Mouse (Mus musculus) liver, embryonic 16.5 days (tissue): ENCODE data around the gene Depdc1b. TPM values are rescaled to one million over a fixed set of nuclear protein-coding genes. Genes with fewer than 3 reads are reported as not detected.

Source experiments
- ATAC-seq: fragments of 200-750 bp; cut with Nextera tagmentation; 2 replicates; pipeline ENCODE4 v1.8.0; 2017; ENCODE audit warnings: low read depth, mild to moderate bottlenecking, moderate number of reproducible peaks, moderate library complexity
- H3K27ac ChIP-seq: fragments of 300-500 bp; sonication (generic); 2 replicates; pipeline ENCODE4 v1.5.1; 2014; ENCODE audit warnings: mild to moderate bottlenecking, low read length
- H3K27me3 ChIP-seq: fragments of 300-500 bp; sonication (generic); 2 replicates; pipeline ENCODE4 v1.6.1; 2014; ENCODE audit warnings: low read depth, low read length, mixed read lengths; ENCODE audit not compliant: control insufficient read depth, insufficient read depth
- H3K36me3 ChIP-seq: fragments of 300-500 bp; sonication (generic); 2 replicates; pipeline ENCODE4 v1.6.1; 2014; ENCODE audit warnings: mild to moderate bottlenecking; ENCODE audit not compliant: control insufficient read depth, insufficient read depth
- H3K4me1 ChIP-seq: fragments of 300-500 bp; sonication (generic); 2 replicates; pipeline ENCODE4 v1.6.1; 2014; ENCODE audit warnings: low read depth, low read length, mixed read lengths; ENCODE audit not compliant: control insufficient read depth
- H3K4me2 ChIP-seq: fragments of 300-500 bp; sonication (generic); 2 replicates; pipeline ENCODE4 v1.6.1; 2014; ENCODE audit warnings: low read depth, low read length, mixed read lengths
- H3K4me3 ChIP-seq: fragments of 300-500 bp; sonication (generic); 2 replicates; pipeline ENCODE4 v1.5.1; 2014; ENCODE audit warnings: low read depth, mild to moderate bottlenecking, low read length
- H3K9ac ChIP-seq: fragments of 300-500 bp; sonication (generic); 2 replicates; pipeline ENCODE4 v1.6.1; 2014; ENCODE audit warnings: low read depth, low read length
- H3K9me3 ChIP-seq: fragments of 300-500 bp; sonication (generic); replicated peaks from 2 replicates; pipeline ENCODE4 v1.6.1; 2016; ENCODE audit warnings: low read length; ENCODE audit not compliant: control insufficient read depth
- WGBS: fragments of 180-500 bp; shearing (Covaris S2); extraction: QIAGEN DNeasy Blood & Tissue Kit; methylation state at CpG from one replicate; pipeline ENCODE4 v1.1.7; 2014; ENCODE audit not compliant: insufficient replicate concordance; 5-methylcytosine and 5-hydroxymethylcytosine counted together
- polyA plus RNA-seq: library from polyadenylated mRNA; unstranded; fragments of >200 nt; fragmentation: Nextera tagmentation; extraction: Ambion mirVana; gene quantifications from 2 replicates; pipeline ENCODE4 v1.2.1, GENCODE M21; 2015

Gene Depdc1b
- polyA plus RNA-seq, 1 experiment from 2014 or later, result 12.8 TPM

DNA sequence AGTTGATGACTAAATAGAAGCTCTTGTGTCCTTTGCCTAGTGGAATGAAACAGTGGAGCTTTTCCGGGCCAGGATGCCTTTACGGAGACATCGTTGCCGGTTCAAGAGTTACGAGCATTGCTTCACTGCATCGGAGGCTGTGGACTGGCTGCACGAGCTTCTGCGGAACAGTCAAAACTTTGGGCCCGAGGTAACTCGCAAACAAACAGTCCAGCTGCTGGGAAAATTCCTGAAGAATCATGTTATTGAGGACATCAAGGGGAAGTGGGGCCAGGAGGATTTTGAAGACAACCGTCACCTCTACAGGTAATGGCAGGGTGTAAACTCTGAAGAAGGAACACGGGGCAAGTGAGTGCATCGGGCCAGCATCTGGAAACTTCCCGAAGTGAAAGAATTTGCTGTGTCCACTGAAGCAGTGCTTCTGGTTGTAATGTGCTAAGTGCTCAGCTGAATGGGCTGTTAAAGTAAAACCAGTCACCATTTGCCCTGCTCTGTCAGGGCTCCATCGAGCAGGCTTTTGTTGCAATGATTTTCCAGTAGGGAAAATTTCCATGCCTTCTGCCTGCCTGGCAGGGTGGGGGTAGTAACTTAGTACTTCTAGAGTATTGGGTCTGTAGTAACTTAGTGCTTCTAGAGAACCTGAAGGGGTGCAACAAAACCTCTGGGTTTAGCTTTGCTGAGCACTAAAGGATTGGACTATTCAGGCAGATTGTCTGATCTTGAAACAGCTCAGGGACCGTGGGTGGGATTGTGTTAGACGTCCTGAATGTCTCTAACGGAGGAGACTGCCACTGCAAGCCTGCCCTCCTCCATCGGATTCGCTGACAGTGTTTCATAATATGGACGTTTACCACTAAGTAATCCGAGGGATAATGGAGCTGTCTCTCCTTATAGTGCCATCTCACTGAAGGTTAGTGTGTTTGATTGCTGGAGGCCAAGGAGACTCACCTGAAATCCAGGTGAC, 8.0 kb downstream of the Depdc1b start:
- ATAC-seq, result no peak
- Histone ChIP-seq H3K27ac (no peak overlapping the region), H3K4me2 (no peak overlapping the region), H3K9ac (no peak overlapping the region), H3K9me3 (no peaks in the 10 kb centered on the region), H3K36me3 (peaks cover 26% of the 10 kb centered on the region), H3K4me3 (no peak overlapping the region), H3K27me3 (no peaks in the 10 kb centered on the region), H3K4me1 (no peaks in the 10 kb centered on the region; the same call in 1 of the 2 replicates)
- 88% methylated on average over 22 of the region's 22 CpGs for WGBS

DNA sequence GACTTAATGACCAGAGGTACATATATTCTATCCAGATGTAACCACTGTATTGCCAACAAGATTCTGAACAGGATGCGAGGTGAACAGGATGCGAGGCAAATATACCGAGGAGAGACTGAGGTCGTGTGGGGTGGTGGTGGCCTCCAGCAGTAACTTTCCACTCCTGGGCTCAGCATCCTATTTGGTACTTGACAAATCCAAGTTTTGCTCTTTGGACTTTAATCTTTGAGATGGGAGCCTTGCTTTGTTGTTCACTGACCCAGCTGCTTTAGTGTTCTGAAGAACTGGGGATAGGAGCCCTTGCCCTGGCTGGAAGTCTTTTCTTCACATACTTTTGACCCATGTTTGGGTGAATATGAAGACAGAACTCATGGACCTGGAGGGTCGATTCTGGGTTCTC, 9.7 kb downstream of the Depdc1b start:
- WGBS, result 80% methylated on average over 5 of the region's 5 CpGs
- no peaks in the 10 kb centered on the region for H3K4me1 ChIP-seq
- no peak overlapping the region for H3K4me2 ChIP-seq
- H3K4me3 ChIP-seq, result no peak overlapping the region
- no peaks in the 10 kb centered on the region for H3K9me3 ChIP-seq
- H3K27me3 ChIP-seq, result no peaks in the 10 kb centered on the region
- no peak for ATAC-seq
- H3K27ac ChIP-seq, result no peak overlapping the region
- H3K36me3 ChIP-seq, result peaks cover 26% of the 10 kb centered on the region
- no peak overlapping the region for H3K9ac ChIP-seq

DNA sequence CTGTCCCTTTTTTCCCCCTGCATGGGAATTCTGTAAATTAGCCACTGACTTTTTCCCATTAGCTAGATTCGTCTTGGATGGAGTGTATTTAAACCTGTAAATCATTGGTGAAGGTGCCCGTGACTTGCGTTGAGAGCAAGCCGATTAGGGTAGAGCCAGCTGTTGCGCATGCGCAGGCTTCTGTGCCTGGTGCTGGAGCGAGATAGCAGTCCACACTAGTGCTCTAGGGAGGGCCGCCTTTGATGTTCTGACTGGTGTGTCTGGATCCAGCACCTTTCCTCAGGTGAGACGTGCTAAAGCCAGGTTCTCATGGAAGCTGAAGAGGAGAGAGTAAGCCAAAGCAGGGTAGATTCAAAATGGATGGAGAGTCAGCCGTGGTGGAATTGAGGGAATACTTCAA, 10.2 kb downstream of the Depdc1b start:
- WGBS, result 86% methylated on average over 10 of the region's 10 CpGs

DNA sequence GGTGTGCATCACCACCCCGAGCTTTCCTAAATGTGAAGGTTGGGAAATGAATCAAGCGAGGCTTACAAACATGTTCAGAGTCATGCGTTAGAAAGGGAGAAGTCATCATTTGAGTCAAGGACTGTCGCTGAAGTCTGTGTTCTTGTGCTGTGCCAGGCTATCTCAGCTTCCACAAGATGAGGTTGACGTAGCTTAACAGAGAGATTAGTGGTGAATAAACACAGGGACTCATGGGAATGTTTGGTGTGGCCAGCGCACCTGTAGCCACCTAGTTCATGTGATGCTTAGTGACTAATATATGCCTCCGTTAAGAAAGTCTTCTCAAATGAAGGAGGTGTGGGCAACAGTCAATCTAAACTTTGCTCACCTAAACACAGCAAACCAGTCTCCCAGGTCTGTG, 10.9 kb downstream of the Depdc1b start:
- H3K27ac ChIP-seq, result no peak overlapping the region
- no peak overlapping the region for H3K9ac ChIP-seq
- H3K4me2 ChIP-seq, result no peak overlapping the region
- no peaks in the 10 kb centered on the region for H3K9me3 ChIP-seq
- no peaks in the 10 kb centered on the region for H3K27me3 ChIP-seq
- no peak for ATAC-seq
- H3K36me3 ChIP-seq, result peaks cover 26% of the 10 kb centered on the region
- WGBS, result 77% methylated on average over 7 of the region's 7 CpGs
- no peak overlapping the region for H3K4me3 ChIP-seq
- no peaks in the 10 kb centered on the region for H3K4me1 ChIP-seq

More for the DNA sequence above, 10.2 kb downstream of the Depdc1b start:
- ATAC-seq, result no peak
- Histone ChIP-seq H3K4me1 (no peaks in the 10 kb centered on the region), H3K27me3 (no peaks in the 10 kb centered on the region), H3K9me3 (no peaks in the 10 kb centered on the region), H3K4me3 (no peak overlapping the region), H3K27ac (no peak overlapping the region), H3K9ac (no peak overlapping the region), H3K36me3 (peaks cover 26% of the 10 kb centered on the region), H3K4me2 (no peak overlapping the region)

DNA sequence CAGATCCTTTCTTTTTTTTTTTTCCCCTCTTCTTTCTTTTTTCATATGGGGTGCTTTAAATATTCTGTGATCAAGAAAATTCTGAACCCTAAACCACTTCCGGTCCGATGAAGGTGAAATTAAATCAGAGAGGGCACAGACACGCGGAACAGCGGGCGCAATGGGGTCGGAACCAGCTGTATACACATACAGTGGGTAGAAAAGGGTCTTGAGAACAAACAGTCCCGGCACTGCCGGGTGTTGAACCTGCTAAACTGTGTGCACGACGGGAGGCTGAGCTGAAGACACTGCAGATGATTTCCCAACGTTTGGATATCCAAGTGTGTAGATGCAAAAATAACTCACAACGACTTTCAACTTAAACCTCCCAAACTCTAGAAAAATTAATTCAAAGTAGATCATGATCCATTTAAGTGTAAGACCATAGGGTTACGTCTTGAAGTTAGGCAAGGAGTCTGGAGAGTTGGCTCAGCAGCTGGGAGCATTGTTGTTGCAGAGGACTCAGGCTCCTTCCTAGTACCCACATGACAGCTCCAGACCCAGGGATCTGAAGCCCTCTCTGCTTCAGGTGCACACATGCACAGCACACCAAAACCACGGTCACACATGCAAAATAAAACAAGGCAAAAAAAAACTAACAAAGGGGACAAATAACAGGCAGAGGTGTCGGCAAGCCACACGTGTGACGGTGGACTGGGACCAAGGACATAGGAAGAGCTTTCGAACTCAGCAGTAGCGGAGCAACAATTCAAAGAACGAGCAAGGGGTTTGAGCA, 12.5 kb downstream of the Depdc1b start:
- Histone ChIP-seq H3K9ac (no peak overlapping the region), H3K27ac (no peak overlapping the region), H3K4me3 (no peak overlapping the region), H3K27me3 (no peaks in the 10 kb centered on the region), H3K4me1 (no peaks in the 10 kb centered on the region), H3K4me2 (no peak overlapping the region), H3K36me3 (peaks cover 26% of the 10 kb centered on the region), H3K9me3 (no peaks in the 10 kb centered on the region)
- ATAC-seq, result no peak
- 87% methylated on average over 21 of the region's 21 CpGs for WGBS

DNA sequence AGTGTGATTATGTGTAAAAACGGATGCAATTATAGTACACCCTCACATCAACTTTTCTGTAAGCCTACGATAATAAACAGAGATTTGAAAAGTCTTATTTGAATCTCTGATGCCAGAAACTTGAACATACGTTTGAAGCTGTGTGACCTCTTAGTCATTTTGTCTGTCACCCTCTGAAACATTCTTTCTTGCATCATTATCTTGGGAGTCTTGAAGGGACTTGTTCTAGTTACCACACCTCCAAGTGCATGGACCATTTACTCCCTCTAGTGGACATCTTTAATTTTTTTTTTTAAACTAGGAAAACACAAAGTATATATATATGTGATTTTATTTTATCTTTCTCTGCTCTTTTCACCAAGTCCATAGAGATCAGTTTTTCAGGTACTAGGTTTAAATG, 13.6 kb downstream of the Depdc1b start:
- H3K27ac ChIP-seq, result no peak overlapping the region
- no peak overlapping the region for H3K4me2 ChIP-seq
- no peak overlapping the region for H3K4me3 ChIP-seq
- ATAC-seq, result no peak
- peaks cover 17% of the 10 kb centered on the region for H3K36me3 ChIP-seq
- no peaks in the 10 kb centered on the region for H3K9me3 ChIP-seq
- 57% methylated on average over 3 of the region's 3 CpGs for WGBS
- no peaks in the 10 kb centered on the region for H3K27me3 ChIP-seq
- no peaks in the 10 kb centered on the region for H3K4me1 ChIP-seq
- no peak overlapping the region for H3K9ac ChIP-seq

DNA sequence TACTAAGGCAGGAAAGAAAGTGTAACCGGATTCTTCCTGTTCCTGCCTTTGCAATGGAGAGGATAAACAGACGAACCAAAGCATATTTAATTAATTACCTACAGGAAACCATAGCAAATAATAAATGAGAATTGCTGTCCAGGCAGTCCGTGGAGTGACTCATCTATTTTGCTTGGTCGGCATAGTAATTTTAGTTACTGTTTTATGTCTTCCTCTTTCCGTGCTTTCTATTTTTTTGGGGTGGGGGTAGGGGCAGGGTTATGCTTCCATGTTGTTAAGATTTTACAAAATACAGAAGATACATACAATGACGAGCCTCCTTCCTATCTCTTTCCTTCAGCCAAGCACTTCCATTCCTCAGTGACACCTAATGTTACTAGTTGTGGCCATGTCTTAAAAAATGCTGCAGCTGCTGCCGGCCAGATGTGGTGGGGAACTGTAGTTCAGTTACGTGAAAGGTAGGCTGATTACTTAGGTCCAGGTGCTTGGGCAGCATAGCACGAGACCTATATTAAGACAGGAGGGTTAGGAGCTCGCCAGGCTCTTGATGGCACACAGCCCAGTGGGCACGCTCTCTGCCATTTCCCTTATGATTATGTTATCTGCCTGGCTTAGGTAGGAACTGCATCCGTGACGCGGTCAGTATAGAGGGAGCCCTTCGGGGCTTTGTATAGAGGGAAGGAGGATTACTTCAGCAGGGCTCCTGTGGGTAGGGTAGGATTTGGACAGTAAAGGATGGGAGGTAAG, 19.3 kb downstream of the Depdc1b start:
- H3K4me1 ChIP-seq, result no peaks in the 10 kb centered on the region
- no peak overlapping the region for H3K9ac ChIP-seq
- no peak overlapping the region for H3K4me3 ChIP-seq
- no peak for ATAC-seq
- 63% methylated on average over 15 of the region's 15 CpGs for WGBS
- no peaks in the 10 kb centered on the region for H3K9me3 ChIP-seq
- H3K36me3 ChIP-seq, result no peaks in the 10 kb centered on the region
- no peak overlapping the region for H3K27ac ChIP-seq
- no peaks in the 10 kb centered on the region for H3K27me3 ChIP-seq
- no peak overlapping the region for H3K4me2 ChIP-seq

DNA sequence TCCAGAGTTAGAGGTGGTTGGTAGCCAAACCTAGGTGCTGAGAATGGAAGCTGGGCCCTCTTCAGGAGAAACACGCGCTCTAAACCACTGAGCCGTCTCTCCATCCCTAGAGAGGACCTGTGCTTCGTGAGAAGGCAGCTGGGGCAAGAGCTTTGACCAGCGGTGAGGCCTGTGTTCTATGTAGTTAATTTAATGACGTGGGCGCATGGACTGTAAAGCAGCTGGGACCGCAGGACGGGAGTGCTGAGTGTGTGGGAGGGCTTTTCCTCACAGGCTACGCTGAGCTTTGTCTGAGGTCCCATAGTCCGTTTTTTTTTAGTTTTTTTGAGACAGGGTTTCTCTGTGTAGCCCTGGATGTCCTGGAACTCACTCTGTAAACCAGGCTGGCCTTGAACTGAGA, 20.1 kb downstream of the Depdc1b start:
- WGBS, result 88% methylated on average over 11 of the region's 11 CpGs
- no peaks in the 10 kb centered on the region for H3K9me3 ChIP-seq
- no peak overlapping the region for H3K4me2 ChIP-seq
- no peaks in the 10 kb centered on the region for H3K27me3 ChIP-seq
- no peak overlapping the region for H3K9ac ChIP-seq
- H3K36me3 ChIP-seq, result no peaks in the 10 kb centered on the region
- ATAC-seq, result no peak
- no peak overlapping the region for H3K27ac ChIP-seq
- H3K4me1 ChIP-seq, result no peaks in the 10 kb centered on the region
- H3K4me3 ChIP-seq, result no peak overlapping the region
